In the genomic region with DNA sequence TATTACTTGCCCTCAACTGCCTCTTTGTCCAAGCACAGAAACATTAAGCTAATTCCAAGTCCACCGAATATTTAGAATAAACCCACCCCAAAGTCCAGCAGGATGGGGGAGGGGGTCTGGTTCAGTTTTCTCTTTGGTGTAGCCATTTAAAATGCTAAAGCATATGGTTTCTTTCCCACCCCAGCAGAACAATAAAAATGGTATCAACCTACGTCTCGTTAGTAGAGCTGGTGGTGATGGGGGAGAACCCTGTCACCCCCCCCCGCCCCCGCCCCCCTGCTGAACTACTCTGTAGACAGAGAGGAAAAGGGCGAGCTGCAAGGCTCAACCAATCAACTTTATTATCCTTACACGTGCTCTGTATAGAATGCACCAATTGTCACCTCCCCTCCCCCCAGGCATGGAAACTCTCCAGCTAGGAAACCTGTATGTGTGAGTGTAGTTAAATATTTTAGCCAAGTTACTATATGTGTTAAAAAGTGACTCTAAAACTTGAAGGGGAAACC, we compare ENCODE assay signal across 8 mouse cellular contexts.
DNase-seq lines count a peak whose midpoint lies in the region; ATAC-seq and TF ChIP-seq lines count a peak whose summit lies in the region.

No protein-coding gene starts in this region.

- H3K4me3 ChIP-seq in hindbrain, embryonic 10.5 days = peak overlapping the region; percentile 49
- H3K4me3 ChIP-seq in midbrain, embryonic 16.5 days (ENCODE audit: low read depth, low read length) = peak overlapping the region; percentile 57
- H3K4me3 ChIP-seq in intestine, postnatal 0 days (ENCODE audit: low read depth, low read length) = no peak overlapping the region
- no peak overlapping the region for H3K4me3 ChIP-seq in limb, embryonic 10.5 days

- no peak for TF ChIP-seq CTCF in intestine, postnatal 0 days (IDR thresholded peaks at IDR 0.05; ENCODE audit: low read depth)

- H3K27me3 ChIP-seq in hindbrain, embryonic 10.5 days (ENCODE audit: insufficient read depth, poor library complexity, severe bottlenecking) = no peaks in the 10 kb centered on the region
- no peaks in the 10 kb centered on the region for H3K27me3 ChIP-seq in midbrain, embryonic 16.5 days (ENCODE audit: control insufficient read depth, insufficient read depth, low read depth, low read length)
- H3K27me3 ChIP-seq in intestine, postnatal 0 days (replicated peaks; ENCODE audit: control insufficient read depth, insufficient read depth, low read length) = no peaks in the 10 kb centered on the region
- no peaks in the 10 kb centered on the region for H3K27me3 ChIP-seq in limb, embryonic 10.5 days (ENCODE audit: low read depth, poor library complexity, severe bottlenecking)

- peak; percentile 87 for ATAC-seq in midbrain, embryonic 16.5 days
- ATAC-seq in intestine, postnatal 0 days = no peak

- WGBS in hindbrain, embryonic 10.5 days = 21% methylated on average over 7 of the region's 7 CpGs
- WGBS in midbrain, embryonic 16.5 days = 11% methylated on average over 7 of the region's 7 CpGs
- WGBS in intestine, postnatal 0 days = 33% methylated on average over 7 of the region's 7 CpGs
- 27% methylated on average over 7 of the region's 7 CpGs for WGBS in limb, embryonic 10.5 days

- H3K4me1 ChIP-seq in hindbrain, embryonic 10.5 days (replicated peaks) = peaks cover 4% of the 10 kb centered on the region; the same call in 1 of the 2 replicates
- H3K4me1 ChIP-seq in midbrain, embryonic 16.5 days (ENCODE audit: control insufficient read depth, insufficient read depth, low read length) = peaks cover 13% of the 10 kb centered on the region
- H3K4me1 ChIP-seq in intestine, postnatal 0 days (replicated peaks; ENCODE audit: control insufficient read depth, insufficient read depth, low read length) = no peaks in the 10 kb centered on the region
- H3K4me1 ChIP-seq in limb, embryonic 10.5 days = 0 out of 2 replicates have a peak, but pooled peaks cover 3% of the 10 kb centered on the region

- peak; percentile 70 for DNase-seq in brain, adult 2 months (ENCODE audit: low read depth, low spot score)
- DNase-seq in cerebellum, adult 9-10 months = peak; percentile 59
- no peak for DNase-seq in hindbrain, embryonic 10.5 days (ENCODE audit: low spot score)
- DNase-seq in kidney, adult 18-20 months = no peak
- no peak for DNase-seq in limb, embryonic 10.5 days (ENCODE audit: low spot score)
- no peak for DNase-seq in urinary bladder, adult 18-20 months (ENCODE audit: low spot score in 2 of 2)

- no peaks in the 10 kb centered on the region for H3K36me3 ChIP-seq in hindbrain, embryonic 10.5 days
- H3K36me3 ChIP-seq in midbrain, embryonic 16.5 days (ENCODE audit: control insufficient read depth, insufficient read depth, low read length) = no peaks in the 10 kb centered on the region
- H3K36me3 ChIP-seq in intestine, postnatal 0 days (ENCODE audit: control insufficient read depth, insufficient read depth) = no peaks in the 10 kb centered on the region
- no peaks in the 10 kb centered on the region for H3K36me3 ChIP-seq in limb, embryonic 10.5 days

- no peaks in the 10 kb centered on the region for H3K9me3 ChIP-seq in hindbrain, embryonic 10.5 days
- H3K9me3 ChIP-seq in midbrain, embryonic 16.5 days (replicated peaks; ENCODE audit: control insufficient read depth, low read length, poor library complexity, severe bottlenecking) = no peaks in the 10 kb centered on the region
- H3K9me3 ChIP-seq in intestine, postnatal 0 days (ENCODE audit: control insufficient read depth) = no peaks in the 10 kb centered on the region
- H3K9me3 ChIP-seq in limb, embryonic 10.5 days (replicated peaks) = no peaks in the 10 kb centered on the region

- peak overlapping the region; percentile 57 for H3K4me2 ChIP-seq in midbrain, embryonic 16.5 days (ENCODE audit: low read length)
- H3K4me2 ChIP-seq in intestine, postnatal 0 days (replicated peaks; ENCODE audit: low read depth) = no peak overlapping the region

- peak overlapping the region; percentile 81 for H3K9ac ChIP-seq in midbrain, embryonic 16.5 days (ENCODE audit: low read depth, low read length)
- H3K9ac ChIP-seq in intestine, postnatal 0 days (ENCODE audit: low read depth, low read length) = no peak overlapping the region

- H3K27ac ChIP-seq in hindbrain, embryonic 10.5 days = peak overlapping the region; percentile 62; the same call in 1 of the 2 replicates
- peak overlapping the region; percentile 98 for H3K27ac ChIP-seq in midbrain, embryonic 16.5 days (ENCODE audit: low read length)
- H3K27ac ChIP-seq in intestine, postnatal 0 days (ENCODE audit: low read depth, low read length) = no peak overlapping the region
- H3K27ac ChIP-seq in limb, embryonic 10.5 days = no peak overlapping the region

Comparison
In these comparisons a context has a peak if more than half of its experiments do, and no peak if none do; other contexts are left out.
1. DNase-seq: peak in brain, adult 2 months (single experiment) and cerebellum, adult 9-10 months (single experiment); none in hindbrain, embryonic 10.5 days (single experiment), kidney, adult 18-20 months (single experiment), limb, embryonic 10.5 days (single experiment) and urinary bladder, adult 18-20 months (0 of 2).
2. H3K27ac ChIP-seq: peak in hindbrain, embryonic 10.5 days (single experiment) and midbrain, embryonic 16.5 days (single experiment); none in intestine, postnatal 0 days (single experiment) and limb, embryonic 10.5 days (single experiment).
3. H3K4me3 ChIP-seq: peak in hindbrain, embryonic 10.5 days (single experiment) and midbrain, embryonic 16.5 days (single experiment); none in intestine, postnatal 0 days (single experiment) and limb, embryonic 10.5 days (single experiment).